Mouse (Mus musculus): ENCODE results near the gene Ell. TPM values are rescaled to one million over a fixed set of nuclear protein-coding genes. Genes with fewer than 3 reads are reported as not detected.

Ell gene
- polyA plus RNA-seq (2015; fragmentation: Nextera tagmentation; extraction: Ambion mirVana), result 13.5 and 14.2 TPM in 2 replicates

GRCm38 (mm10) chr8:70539077-70539813 is at the start of gene Ell:
Gene Ell, plus strand, starts transcription at chr8:70539457.
- DNase-seq (ENCODE audit: low spot score), result peak; percentile 99

DNA sequence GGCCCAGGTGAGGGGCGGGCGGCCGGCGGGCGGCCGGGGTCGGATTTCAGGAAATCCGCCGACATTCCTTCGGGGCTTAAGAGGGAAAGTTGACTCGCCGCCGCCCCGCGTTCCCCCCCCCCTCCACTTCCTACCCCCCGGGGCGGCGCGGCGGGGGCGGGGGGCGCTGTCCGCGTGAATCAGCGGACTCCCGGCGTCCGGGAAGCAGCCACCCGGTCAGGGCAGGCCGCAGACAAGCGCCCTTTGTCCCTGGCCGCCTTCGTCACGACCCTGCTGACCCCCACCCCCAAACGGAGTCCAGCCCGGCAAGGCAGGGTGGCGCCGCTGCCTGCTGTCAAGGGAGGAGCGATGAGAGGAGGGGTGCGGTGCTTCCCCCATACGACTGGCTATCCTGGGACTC is 49.7 kb upstream of the Ell start:
- DNase-seq (ENCODE audit: low spot score), result no peak

GRCm38 (mm10) chr8:70490061-70490879 is 49.0 kb upstream of the Ell start:
- DNase-seq (ENCODE audit: low spot score), result no peak

DNA sequence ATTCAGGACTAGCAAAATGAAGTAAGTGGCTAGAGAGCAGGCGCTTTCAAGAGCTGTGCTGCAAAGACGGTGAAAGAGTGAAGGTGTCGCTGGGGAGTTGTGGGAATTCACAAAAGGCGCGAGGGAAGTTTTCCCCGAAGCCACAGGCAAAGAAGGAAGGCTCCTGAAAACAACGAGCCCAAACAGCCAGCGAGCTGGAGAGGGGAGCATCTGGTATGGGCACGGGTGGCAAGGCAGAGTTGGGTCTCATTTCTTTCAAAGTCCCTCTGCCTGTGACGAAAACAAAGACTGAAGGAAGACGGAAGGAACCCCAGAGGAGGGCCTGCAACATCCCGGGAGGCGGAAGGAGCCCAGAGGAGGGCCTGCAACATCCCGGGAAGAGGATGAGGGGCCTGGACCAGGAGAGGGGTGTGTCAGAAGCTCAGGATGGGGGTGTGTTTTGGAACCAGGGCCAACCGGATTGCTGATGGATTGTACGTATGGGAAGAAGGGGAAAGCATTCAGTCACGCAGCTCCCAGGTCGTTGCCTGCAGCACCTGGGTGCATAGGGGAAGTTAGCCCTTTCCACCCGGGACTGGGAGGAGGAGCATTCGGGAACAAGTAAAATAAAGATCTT is 48.3 kb upstream of the Ell start:
- DNase-seq (ENCODE audit: low spot score), result no peak

- DNase-seq (ENCODE audit: low spot score), result no peak
Observed at GRCm38 (mm10) chr8:70492664-70493640, 46.3 kb upstream of the Ell start, which contains the start of gene Crlf1. Gene Crlf1, plus strand, starts transcription at chr8:70493158.

GRCm38 (mm10) chr8:70493692-70494415 is 45.4 kb upstream of the Ell start:
- no peak for DNase-seq (ENCODE audit: low spot score)

- no peak for DNase-seq (ENCODE audit: low spot score)
Observed at GRCm38 (mm10) chr8:70494416-70494945, 44.8 kb upstream of the Ell start.

DNA sequence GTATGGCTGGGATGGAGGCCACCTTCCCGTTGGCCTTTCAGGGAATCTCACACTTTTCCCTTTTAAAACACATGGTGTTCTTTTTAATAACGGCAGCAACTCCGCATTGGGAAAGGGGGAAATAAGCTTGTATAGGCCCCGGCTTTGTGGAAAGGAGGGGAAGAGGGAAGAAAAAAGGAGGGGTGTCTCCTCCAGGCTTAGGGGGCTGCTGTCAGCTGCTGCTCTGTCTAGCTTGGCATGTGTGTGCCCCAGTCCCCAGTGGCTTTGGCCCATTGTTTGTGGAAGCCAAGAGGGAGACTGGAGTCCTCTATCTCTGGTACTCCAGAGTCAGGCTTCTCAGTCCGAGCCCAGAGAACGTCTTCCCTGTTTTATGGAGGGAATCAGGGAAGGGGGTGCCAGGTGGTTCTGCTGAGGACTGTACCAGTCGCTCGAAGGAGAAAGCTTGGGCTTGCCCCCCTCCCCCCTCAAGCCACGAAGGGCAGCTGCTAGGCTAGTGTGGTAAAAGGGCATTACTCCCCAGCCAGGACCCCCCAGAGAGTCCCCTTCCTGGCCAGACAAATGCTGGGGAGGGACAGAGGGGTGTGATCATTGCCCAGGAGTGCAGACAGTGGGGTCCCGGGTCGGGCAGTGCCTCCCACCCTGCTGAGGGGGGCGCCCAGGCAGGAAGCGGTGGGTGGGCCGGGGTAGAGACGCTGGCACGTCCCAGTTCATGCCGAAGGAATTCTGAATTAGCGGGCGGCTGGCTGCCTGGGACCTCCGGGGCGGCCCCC is 44.1 kb upstream of the Ell start:
- no peak for DNase-seq (ENCODE audit: low spot score)

GRCm38 (mm10) chr8:70495771-70496062 is 43.5 kb upstream of the Ell start:
- no peak for DNase-seq (ENCODE audit: low spot score)

DNA sequence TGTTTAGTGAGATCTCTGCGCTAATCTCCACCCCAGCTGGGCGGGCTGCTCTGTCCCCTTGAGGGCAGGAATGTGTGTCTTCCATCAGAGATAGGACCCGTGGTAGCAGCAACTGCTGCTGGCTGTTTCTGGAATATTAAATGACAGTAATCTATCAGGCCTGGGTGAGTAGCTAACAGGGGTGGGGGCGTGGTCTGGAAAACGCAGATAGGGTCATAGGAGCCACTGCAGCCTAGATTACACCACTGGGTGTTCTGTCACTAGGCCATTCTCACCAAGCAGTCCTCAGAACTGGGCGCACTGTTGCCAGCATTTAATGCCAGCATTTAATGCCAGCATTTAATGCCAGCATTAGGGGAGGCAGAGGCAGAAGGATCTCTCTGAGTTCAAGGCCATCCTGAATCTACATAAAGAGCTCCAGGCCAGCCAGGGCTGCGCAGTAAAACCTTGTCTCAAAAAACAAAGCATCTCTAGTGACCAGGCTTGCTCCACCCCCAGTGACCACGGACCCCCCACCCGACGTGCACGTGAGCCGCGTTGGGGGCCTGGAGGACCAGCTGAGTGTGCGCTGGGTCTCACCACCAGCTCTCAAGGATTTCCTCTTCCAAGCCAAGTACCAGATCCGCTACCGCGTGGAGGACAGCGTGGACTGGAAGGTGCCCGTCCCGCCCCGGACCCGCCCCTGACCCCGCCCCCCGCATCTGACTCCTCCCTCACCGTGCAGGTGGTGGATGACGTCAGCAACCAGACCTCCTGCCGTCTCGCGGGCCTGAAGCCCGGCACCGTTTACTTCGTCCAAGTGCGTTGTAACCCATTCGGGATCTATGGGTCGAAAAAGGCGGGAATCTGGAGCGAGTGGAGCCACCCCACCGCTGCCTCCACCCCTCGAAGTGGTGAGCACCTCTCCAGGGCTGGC is 38.6 kb upstream of the Ell start:
- DNase-seq (ENCODE audit: low spot score), result peak; percentile 61

- DNase-seq (ENCODE audit: low spot score), result no peak
Observed at GRCm38 (mm10) chr8:70501820-70502529, 37.3 kb upstream of the Ell start.

GRCm38 (mm10) chr8:70502540-70502939 is 36.7 kb upstream of the Ell start:
- DNase-seq (ENCODE audit: low spot score), result no peak

DNA sequence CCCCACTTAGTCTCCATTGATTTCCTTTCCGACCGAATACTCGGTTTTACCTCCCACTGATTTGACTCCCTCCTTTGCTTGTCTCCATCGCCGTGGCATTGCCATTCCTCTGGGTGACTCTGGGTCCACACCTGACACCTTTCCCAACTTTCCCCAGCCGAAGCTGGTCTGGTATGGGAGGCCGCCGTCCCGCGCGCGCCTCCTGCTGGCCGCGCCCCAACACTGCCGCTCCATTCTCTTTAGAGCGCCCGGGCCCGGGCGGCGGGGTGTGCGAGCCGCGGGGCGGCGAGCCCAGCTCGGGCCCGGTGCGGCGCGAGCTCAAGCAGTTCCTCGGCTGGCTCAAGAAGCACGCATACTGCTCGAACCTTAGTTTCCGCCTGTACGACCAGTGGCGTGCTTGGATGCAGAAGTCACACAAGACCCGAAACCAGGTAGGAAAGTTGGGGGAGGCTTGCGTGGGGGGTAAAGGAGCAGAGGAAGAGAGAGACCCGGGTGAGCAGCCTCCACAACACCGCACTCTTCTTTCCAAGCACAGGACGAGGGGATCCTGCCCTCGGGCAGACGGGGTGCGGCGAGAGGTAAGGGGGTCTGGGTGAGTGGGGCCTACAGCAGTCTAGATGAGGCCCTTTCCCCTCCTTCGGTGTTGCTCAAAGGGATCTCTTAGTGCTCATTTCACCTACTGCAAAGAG is 36.1 kb upstream of the Ell start:
- DNase-seq (ENCODE audit: low spot score), result peak; percentile 70

- no peak for DNase-seq (ENCODE audit: low spot score)
Observed at GRCm38 (mm10) chr8:70504291-70504716, 35.0 kb upstream of the Ell start.

DNA sequence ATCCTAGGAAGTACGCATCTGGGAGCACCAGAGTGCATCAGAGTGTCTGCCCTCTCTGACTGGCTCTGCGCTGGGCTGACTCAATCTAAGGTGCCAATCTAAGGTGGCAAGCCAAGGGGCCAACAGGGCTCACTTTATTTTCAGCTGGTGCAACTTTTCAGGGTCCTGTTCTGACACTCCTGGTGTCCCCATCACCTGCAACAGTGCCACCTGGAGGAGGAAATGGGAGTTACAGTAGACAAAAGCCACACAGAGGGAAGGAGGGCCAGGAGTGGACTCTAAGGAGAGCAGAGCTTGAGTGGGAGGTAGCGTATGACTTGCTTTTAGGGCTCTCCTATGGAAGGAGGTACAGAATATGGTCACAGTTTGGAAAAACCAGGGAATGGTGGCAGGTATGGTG is 34.4 kb upstream of the Ell start:
- DNase-seq (ENCODE audit: low spot score), result peak; percentile 81

GRCm38 (mm10) chr8:70505698-70506327 is 33.4 kb upstream of the Ell start:
- DNase-seq (ENCODE audit: low spot score), result no peak

Data from thymus, postnatal 0 days (tissue).